Mouse (Mus musculus): ENCODE results near the gene Trpc4ap.
A peak's percentile ranks its signal among the peaks of the same experiment; 100 is the strongest.

The Trpc4ap gene

DNA sequence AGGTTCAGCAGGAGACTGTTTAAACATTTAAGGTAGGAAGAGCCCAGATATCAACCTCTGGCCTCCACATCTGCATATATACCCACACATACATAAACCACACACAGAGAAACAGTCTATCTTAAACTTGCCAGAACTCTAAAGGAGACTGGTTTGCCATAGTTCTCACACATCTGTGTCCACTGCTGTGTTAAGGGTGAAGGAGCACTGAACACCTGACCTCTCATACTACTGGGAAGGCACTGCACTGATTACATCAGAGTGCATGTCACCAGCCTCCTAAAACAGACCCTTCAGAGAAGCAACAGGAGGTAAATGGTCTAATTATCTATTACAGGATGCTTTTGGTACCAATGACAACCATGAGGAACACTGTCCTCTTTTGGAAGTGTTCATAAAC lies 55.3 kb downstream of the Trpc4ap start:
- DNase-seq = no peak

DNA sequence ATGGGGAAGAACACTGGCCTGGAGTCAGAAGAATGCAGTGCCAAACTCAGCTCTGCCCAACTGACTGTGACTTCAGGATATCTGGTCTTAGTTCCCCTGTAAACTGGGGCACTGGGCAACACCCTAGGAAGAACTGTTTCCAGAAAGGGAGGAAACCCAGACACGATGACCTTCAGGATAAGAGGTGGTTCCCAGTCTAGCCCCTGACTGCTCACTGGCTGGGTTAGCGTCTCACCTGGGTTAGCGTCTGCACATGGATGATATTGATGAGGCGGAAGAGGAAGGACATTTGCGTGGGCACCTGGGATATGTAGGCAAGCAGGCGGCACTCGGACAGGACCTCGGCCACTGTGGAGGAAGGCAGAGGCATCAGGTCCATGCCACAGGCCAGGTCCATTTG lies 56.2 kb downstream of the Trpc4ap start:
- DNase-seq = no peak

DNA sequence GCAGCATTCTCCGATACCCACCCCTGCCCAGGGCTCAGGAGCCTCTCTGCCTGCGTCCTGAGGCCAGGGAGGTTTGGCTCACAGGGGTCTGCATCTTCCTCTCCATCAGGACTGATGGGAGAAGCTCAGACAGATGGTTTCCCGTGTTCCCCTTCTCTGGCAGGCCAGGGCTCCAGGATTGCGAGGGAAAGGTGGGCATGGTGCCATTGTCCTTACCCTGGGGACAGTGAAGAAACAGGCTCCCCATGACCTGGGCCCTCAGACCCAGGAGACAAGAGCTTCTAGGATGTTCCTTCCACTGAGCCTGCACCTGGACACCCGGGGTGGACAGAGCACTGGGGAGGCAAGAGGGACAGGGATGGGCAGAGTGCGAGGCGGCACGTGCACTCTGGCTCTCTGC lies 57.6 kb downstream of the Trpc4ap start:
- no peak for DNase-seq

DNA sequence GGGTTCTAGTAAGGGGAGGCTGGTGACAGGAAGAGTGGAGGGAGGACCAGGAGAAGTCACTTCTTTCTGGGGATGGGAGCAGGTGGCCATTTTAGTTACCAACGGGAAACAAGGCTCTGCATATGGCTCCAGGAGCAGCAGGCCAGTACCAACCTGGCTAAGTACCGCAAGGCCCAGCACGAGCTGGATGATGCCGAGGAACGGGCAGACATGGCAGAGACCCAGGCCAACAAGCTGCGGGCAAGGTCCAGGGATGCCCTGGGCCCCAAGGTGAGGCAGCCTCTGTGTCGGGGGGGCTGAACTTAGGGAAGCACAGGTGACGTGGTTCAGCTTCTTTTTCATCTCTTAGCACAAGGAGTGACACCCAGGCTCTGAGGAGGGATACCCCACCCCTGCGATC lies 58.5 kb downstream of the Trpc4ap start:
- no peak for DNase-seq

DNA sequence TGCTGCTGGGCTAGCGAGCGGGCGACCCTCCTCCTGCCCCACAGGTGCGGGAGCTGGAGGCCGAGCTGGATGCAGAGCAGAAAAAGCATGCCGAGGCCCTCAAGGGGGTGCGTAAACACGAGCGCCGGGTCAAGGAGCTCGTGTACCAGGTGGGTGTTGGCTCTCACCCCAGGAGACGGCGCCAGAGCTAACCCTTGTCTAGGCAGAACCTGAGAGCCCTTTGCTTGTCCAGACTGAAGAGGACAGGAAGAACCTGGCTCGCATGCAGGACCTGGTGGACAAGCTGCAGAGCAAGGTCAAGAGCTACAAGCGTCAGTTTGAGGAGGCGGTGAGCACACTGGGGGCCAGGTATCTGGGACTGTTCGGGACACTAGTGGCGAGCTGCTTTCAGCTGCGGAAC lies 59.1 kb downstream of the Trpc4ap start:
- no peak for DNase-seq

DNA sequence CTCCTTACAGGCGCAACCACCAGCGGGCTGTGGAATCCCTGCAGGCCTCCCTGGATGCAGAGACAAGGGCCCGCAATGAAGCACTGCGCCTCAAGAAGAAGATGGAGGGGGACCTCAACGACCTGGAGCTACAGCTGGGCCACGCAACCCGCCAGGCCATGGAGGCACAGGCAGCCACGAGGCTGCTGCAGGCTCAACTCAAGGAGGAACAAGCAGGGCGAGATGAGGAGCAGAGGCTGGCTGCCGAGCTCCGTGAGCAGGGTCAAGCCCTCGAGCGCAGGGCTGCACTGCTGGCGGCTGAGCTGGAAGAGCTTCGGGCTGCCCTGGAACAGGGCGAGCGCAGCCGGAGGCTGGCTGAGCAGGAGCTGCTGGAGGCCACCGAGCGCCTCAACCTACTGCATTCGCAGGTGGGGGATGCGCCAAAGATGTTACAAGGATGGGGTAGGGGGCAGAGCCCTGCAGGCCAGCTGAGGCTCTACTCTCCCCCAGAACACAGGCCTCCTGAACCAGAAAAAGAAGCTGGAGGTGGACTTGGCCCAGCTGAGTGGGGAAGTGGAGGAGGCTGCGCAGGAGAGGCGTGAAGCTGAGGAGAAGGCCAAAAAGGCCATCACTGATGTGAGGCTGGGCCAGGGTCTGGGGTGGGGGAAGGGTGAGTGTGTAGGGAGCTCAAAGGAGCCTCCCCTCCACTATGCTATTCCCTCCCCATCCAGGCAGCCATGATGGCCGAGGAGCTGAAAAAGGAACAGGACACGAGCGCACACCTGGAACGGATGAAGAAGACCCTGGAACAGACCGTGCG lies 59.8 kb downstream of the Trpc4ap start:
- no peak for DNase-seq

DNA sequence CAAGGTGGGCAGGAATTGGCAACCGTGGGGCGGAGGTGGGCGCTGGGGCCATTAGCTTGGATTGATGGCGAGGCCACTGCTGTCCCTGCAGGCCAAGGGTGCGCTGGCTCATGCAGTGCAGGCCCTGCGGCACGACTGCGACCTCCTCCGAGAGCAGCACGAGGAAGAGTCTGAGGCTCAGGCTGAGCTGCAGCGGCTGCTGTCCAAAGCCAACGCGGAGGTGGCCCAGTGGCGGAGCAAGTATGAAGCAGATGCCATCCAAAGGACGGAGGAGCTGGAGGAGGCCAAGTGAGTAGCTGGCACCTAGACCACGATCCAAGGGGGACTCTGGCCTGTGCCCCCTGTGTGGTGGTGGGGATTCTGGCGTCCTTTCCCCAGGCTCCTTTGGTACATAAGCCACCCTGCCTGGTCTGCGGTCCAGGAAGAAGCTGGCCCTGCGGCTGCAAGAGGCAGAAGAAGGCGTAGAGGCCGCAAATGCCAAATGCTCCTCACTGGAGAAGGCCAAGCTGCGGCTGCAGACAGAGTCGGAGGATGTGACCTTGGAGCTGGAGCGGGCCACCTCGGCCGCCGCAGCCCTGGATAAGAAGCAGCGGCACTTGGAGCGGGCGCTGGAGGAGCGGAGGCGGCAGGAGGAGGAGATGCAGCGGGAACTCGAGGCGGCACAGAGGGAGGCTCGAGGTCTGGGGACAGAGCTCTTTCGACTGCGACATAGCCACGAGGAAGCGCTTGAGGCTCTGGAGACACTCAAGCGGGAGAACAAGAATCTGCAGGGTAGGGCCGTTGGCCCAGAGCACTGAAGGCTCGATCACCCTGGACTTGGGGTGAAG lies 61.4 kb downstream of the Trpc4ap start:
- no peak for DNase-seq

DNA sequence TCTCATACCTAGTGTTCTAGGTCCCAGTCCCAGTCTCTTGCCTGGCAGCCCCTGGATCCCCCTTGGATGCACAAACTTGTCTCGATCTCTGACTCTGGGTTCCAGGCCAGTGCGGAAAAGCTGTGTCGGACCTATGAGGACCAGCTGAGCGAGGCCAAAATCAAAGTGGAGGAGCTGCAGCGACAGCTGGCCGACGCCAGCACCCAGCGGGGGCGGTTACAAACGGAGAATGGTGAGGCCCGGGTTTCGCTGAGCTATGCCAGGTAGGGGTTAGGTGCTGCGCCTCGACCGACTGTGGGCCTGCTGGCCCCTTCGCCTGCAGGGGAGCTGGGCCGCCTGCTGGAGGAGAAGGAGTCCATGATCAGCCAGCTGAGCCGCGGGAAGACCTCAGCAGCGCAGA lies 62.0 kb downstream of the Trpc4ap start:
- DNase-seq = no peak

DNA sequence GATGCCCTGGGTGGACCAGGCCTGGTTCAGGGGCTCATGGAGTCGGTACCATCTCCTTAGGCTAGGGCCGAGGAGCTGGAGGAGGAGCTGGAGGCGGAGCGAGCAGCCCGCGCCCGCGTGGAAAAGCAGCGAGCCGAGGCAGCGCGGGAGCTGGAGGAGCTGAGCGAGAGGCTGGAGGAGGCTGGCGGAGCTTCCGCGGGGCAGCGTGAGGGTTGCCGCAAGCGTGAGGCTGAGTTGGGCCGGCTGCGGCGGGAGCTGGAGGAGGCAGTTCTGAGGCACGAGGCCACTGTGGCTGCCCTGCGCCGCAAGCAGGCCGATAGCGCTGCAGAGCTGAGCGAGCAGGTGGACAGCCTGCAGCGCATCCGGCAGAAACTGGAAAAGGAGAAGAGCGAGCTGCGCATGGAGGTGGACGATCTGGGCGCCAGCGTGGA lies 62.9 kb downstream of the Trpc4ap start:
- DNase-seq = peak; percentile 65

DNA sequence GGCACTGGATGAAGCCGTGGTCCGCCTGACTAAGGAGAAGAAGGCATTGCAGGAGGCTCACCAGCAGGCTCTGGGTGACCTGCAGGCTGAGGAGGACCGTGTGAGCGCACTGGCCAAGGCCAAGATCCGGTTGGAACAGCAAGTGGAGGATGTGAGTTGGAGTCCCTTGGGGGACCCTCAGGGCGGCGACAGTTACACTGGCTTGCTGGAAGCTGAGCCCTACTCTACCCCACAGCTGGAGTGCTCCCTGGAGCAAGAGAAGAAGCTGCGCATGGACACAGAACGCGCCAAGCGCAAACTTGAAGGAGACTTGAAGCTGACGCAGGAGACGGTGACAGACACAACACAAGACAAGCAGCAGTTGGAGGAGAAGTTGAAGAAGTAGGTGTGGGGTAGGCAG lies 63.7 kb downstream of the Trpc4ap start:
- DNase-seq = no peak

DNA sequence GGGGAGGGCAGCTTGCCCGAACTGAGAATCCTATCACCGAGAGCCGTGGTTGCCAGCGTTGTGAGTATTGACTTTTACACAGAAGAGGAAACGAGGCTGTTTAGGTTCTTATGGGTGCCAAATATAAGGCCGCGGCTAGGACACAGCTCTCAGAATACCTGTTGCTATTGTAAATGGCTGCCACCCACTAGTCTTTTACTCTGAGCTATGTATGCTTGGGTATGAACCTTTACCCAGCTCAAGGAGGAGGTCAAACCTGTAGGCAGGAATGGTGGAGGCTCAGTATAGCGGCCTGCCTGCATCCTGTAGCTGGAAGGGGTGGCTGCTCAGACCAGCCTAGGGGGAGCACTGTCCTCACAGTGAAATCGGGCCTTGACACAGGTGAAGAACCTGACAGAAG lies 64.1 kb downstream of the Trpc4ap start:
- peak; percentile 3 for DNase-seq

DNA sequence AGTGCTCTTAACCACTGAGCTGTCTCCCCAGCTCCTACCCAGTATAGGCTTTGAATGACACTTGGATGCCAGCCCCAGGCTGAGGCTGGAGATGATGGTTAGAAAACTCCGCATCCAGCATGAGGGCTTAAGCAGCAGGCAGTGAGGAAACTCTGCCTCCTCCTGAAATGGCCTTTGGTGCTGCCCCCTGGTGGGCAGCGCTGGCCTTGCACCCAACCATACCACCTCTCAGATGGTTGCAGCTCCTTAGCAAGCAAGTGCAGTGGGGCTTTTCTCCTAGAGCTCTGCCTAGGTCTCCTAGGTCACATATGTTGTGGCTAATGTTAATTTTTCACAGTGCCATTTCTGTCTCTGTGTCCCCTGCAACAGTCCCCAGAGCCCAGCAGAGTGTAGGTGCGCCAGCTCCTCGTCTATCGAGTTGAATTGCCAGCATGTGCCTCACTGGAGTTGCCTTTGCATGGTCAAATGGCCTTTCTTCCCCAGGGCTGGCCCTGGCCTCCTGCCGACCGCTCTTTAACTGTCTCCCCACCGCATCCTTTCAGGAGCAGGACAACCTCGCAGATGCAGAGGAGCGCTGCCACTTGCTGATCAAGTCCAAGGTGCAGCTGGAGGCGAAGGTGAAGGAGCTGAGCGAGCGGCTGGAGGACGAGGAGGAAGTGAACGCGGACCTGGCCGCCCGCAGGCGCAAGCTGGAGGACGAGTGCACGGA lies 65.0 kb downstream of the Trpc4ap start:
- peak; percentile 85 for DNase-seq

DNA sequence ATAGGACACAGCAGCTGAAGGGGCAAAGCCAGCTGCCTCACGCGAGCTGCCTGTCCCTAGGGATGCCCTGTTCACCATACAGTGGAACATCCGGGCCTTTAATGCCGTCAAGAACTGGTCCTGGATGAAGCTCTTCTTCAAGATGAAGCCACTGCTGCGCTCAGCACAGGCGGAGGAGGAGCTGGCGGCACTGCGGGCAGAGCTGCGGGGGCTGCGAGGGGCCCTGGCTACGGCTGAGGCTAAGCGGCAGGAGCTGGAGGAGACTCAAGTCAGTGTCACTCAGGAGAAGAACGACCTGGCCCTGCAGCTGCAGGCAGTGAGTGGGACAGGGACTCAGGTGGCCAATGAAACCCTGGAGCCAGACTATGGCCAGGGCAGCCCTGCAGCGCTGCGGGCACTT lies 65.9 kb downstream of the Trpc4ap start:
- DNase-seq = no peak

DNA sequence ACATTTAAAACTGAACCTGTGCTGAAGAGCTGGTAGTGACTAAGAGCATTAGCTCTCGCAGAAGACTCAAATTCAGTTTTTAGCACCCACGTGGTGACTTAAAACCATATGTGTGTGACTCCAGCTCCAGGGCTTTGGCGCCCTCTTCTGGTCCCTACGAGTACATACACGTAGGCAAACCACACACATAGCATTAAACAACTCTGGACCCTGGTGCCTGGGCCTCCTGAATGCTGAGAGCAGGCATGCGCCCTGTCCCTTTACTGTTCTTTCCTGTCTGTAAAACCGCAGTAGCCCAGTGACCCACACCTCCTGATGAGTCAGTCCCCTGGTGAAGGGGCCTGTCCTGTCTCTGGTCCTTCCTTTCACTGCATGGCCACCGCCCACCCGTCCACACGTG lies 67.5 kb downstream of the Trpc4ap start:
- no peak for DNase-seq

DNA sequence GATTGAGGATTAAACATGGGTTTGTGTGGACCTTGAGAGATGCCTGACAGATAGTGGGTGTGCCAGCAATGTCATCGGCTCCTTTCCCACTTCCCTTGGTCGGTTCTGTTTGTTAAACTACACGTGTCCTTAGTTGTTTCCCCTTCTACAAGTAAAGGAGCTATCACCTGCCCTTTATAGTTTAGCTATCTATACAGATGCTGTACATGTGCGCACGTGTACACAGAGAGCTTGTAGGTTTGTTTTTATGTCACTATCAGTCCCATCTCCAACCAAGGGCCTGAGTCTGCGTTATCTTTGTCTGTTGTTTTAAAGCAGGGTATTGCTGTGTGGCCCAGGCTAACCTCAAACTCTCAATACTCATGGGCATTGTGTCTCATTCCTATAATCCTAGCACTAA lies 68.2 kb downstream of the Trpc4ap start:
- DNase-seq = no peak

DNA sequence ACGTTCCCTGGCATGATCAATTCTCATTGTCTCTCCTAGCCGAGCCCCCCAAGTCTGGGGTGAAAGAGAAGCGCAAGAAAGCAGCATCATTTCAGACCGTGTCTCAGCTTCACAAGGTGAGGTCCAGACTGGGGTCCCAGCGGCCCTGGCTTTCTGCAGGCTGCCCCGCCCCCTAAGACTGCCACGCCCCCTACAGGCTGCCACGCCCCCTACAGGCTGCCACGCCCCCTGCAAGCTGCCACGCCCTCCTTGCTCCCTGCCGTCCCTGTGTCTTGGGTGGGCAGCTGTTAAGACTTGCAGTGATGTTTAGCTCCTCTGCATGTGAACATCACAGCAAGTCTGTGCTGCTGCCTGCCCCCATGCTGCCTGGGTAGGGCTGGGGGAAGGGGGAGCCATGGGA lies 69.6 kb downstream of the Trpc4ap start:
- no peak for DNase-seq

DNA sequence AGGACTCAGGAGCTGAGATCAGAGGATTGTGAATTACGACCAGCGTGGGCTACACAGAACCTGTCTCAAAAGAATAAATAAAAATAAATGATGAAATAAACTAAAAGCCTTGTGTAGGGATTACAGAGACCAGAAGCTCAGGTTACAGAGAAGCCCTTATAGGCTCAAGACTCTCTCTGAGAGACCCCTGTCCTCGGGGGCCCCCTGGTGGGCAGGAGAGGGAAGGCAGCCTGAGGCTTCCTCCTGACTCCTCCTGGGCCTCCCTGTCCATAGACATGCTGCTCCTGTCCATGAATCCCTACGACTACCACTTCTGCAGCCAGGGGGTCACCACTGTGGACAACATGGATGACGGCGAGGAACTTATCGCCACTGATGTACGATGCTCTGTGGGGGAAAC lies 72.4 kb downstream of the Trpc4ap start:
- peak; percentile 95 for DNase-seq

DNA sequence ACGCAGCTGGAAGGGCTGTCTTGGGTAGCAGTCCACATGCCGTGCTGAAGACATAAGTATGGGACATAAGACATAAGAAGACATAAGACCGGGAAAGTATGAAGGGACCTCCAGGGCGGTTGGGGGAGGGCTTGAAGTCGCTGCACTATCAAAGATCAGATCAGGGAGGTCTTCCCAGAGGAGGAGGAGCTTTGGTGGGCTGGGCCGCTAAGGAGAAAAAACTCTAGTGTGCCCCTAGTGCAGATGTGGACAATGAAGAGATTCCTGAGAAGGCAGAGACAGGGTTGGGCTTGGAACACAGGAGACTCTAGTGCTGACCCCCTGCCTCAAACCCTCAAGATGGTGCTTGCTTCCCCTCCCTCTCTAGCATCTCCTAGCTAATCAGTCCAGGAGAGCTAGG lies 75.2 kb downstream of the Trpc4ap start:
- DNase-seq = no peak

DNA sequence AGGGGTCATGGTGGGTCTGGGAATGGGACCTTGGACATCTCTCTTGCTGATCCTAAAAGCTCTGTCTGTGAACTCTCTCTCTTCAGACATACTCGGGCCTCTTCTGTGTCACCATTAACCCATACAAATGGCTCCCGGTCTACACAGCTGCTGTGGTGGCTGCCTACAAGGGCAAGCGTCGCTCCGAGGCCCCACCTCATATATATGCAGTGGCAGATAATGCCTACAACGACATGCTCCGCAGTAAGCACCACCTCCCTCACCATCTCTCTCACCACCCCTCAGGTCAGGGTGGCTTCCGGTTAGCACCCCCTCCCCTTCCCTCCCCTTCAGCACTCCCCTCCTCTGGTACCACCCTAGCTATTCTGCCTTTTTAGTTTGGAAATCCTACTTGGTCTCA lies 78.2 kb downstream of the Trpc4ap start:
- no peak for DNase-seq

DNA sequence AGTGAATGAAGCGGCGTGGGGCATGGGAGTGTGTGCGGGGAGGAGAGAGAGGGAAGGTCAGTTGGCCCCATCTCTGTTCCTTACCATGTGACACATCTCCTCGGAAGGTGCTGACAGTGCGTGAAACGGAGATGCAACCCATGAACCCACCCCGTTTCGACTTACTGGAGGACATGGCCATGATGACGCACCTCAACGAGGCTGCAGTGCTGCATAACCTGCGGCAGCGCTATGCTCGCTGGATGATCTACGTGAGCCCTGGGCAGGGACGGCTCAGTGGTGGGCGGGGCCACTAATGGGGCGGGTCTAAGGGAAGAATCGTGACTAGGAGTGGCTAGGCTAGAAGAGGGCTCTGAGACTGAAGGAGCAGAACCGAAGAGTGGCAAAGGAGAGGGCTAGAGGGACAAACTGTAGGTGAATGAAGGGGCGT lies 78.8 kb downstream of the Trpc4ap start:
- peak; percentile 76 for DNase-seq

DNA sequence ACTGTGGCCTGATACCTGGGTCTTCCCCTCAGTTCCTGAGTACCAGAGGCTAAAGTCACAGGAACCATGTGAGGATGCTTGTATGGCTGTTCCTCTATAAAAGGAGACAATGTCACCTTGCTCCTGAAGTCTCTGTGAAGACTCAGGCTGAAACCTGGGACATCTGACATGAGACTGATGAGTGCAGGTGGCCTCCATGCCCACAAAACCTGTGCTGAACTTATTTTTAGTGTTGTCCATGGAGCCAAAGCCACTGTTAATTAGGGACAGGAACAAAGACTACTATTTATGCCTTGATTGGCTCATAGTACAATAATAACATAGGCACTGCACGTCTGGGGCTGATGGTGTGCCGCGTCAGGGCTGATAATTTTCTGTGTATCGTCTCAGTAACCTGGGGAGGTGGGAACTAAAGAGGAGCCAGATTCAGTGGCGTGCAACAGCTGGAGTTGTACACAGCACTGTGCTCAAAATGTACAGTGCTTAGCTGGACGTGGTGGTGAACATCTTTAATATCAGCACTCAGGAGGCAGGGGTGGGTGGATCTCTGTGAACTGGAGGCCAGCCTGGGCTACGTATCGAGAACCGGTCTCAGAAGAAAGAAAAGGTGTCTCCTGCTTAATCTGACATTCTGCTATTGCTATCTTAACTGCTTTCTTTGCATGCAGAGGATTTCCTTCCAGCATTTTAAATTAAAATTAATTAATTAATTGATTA lies 80.2 kb downstream of the Trpc4ap start:
- DNase-seq = no peak

DNA sequence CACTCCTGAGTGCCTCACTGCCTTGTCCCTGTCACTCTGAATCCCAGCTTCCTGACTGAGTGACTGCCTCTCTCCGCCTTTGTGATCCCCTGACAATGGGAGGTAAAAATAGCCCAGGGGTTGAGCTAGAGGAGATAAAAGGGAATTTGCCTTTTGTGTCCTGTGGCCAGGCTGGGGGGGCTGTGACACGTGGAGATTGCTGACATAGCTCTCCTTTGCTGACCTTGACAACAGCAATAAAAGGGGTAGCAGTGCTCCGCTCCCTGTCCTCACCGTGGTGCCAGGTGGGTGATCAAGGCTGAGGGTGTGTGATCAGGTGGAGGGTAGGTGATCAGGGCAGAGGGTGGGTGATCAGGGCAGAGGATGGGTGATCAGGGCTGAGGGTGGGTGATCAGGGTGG lies 81.2 kb downstream of the Trpc4ap start, which contains the start of gene Myh7b:
TSS of gene Myh7b (plus strand) at position 235 of the 400 bp plus-strand sequence.
- DNase-seq = no peak

DNA sequence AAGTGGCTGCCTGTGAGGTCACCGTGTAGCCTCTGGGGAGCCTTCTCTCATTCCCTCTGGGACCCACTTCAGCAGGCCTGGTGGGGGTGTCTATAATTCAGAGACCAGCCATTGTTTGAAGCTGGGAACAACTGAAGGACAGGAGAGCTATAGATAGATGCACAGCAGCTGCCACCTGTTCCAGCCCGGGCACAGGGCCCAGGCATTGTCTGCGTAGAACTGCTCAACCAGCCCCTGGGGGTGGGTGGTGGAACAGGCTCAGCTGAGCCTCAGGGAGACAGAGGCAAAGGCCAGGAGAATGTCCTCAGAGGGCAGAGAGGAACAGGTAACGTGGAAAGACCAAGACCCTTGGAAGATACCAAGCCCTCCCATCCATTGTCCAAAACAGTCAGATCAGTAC lies 85.8 kb downstream of the Trpc4ap start:
- peak; percentile 4 for DNase-seq
